Mouse (Mus musculus) lung, postnatal 0 days (tissue): Measurements from ENCODE around the gene Gclc. TPM values are rescaled to one million over a fixed set of nuclear protein-coding genes. Genes with fewer than 3 reads are reported as not detected.

Experiments
- ATAC-seq: fragments of 200-750 bp; cut with Nextera tagmentation; 2 replicates; pipeline ENCODE4 v1.8.0; 2017; ENCODE audit warnings: moderate library complexity
- DNase-seq: peaks from one replicate; pipeline ENCODE4 v3.0.0-alpha.2; 2016; ENCODE audit warnings: low spot score
- H3K27ac ChIP-seq: fragments of 300-500 bp; sonication (generic); 2 replicates; pipeline ENCODE4 v1.5.1; 2014; ENCODE audit warnings: antibody characterized with exemption, mild to moderate bottlenecking, low read length, mixed read lengths
- H3K27me3 ChIP-seq: fragments of 300-500 bp; sonication (generic); replicated peaks from 2 replicates; pipeline ENCODE4 v1.6.1; 2014; ENCODE audit warnings: low read length, mixed read lengths; ENCODE audit not compliant: insufficient read depth
- H3K36me3 ChIP-seq: fragments of 300-500 bp; sonication (generic); 2 replicates; pipeline ENCODE4 v1.6.1; 2014; ENCODE audit warnings: low read length, mixed read lengths; ENCODE audit not compliant: insufficient read depth
- H3K4me1 ChIP-seq: fragments of 300-500 bp; sonication (generic); 2 replicates; pipeline ENCODE4 v1.6.1; 2014; ENCODE audit warnings: antibody characterized with exemption, low read depth, low read length, mixed read lengths; ENCODE audit not compliant: insufficient read depth
- H3K4me2 ChIP-seq: fragments of 300-500 bp; sonication (generic); replicated peaks from 2 replicates; pipeline ENCODE4 v1.6.1; 2014; ENCODE audit warnings: low read depth, mild to moderate bottlenecking, low read length, moderate library complexity, mixed read lengths
- H3K4me3 ChIP-seq: fragments of 300-500 bp; sonication (generic); 2 replicates; pipeline ENCODE4 v1.5.1; 2014; ENCODE audit warnings: low read depth, low read length
- H3K9ac ChIP-seq: fragments of 300-500 bp; sonication (generic); replicated peaks from 2 replicates; pipeline ENCODE4 v1.6.1; 2014; ENCODE audit warnings: low read depth, mild to moderate bottlenecking
- H3K9me3 ChIP-seq: fragments of 300-500 bp; sonication (generic); 2 replicates; pipeline ENCODE4 v1.6.1; 2016; ENCODE audit warnings: low read length, mixed read lengths
- CTCF ChIP-seq: IDR thresholded peaks from 2 replicates; pipeline ENCODE4 v1.5.1; 2016; ENCODE audit warnings: antibody characterized with exemption, mild to moderate bottlenecking
- EP300 ChIP-seq: IDR thresholded peaks from 2 replicates; pipeline ENCODE4 v1.6.1; 2016; ENCODE audit warnings: antibody characterized with exemption, mild to moderate bottlenecking, control low read depth
- WGBS: fragments of 180-500 bp; shearing (Covaris S2); extraction: QIAGEN DNeasy Blood & Tissue Kit; methylation state at CpG from one replicate; pipeline ENCODE4 v1.1.7; 2014; 5-methylcytosine and 5-hydroxymethylcytosine counted together
- polyA plus RNA-seq: library from polyadenylated mRNA; unstranded; fragments of >200 nt; fragmentation: Nextera tagmentation; extraction: Ambion mirVana; gene quantifications from 2 replicates; pipeline ENCODE4 v1.2.1, GENCODE M21; 2015

The Gclc gene
- polyA plus RNA-seq, 1 experiment from 2014 or later: 40.8 TPM

DNA sequence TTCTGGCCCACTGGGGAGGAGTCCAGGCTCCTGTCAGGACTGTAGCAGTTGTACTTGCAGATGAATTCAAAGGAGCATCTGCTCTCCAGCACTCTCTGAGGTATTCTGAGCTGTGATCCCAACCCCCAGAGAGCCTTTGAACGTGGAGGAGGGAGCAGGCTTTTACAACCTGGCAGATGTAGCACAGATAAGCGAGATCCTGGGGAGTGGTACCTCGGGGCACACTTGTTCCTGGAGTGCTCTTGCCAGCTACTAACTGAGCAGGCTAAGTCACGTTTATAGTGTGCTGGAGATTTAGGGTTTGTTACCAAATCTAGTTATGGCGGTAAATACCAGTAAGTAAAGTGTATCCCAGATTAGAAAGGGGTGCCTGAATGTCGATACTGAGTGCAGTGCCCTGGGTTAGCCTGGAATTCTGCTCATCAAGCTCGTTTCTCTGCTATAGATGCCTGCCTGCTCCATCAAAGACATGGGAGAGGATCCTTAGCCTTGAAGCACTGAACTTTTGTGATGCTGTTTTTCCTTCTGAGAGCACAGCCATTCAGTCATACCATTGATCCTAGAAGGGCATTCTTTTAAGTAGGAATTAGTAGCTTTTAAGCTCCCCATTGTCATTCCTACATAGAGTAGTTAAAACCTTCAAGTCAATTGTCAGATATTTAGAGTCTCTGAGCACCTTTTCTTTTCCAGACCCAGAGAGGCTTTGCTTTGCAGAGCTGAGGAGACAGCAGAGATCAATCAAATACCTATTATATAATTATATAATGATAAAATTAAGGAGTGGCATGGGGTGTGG, 22.6 kb downstream of the Gclc start:
- H3K9me3 ChIP-seq: no peaks in the 10 kb centered on the region
- TF ChIP-seq EP300 (no peak), CTCF (no peak)
- no peaks in the 10 kb centered on the region for H3K27me3 ChIP-seq
- H3K4me3 ChIP-seq: no peak overlapping the region
- no peak overlapping the region for H3K27ac ChIP-seq
- H3K4me2 ChIP-seq: no peak overlapping the region
- no peak for DNase-seq
- 57% methylated on average over 7 of the region's 7 CpGs for WGBS
- H3K4me1 ChIP-seq: no peaks in the 10 kb centered on the region; the same call in 1 of the 2 replicates
- 0 out of 2 replicates have a peak, but pooled peaks cover 7% of the 10 kb centered on the region for H3K36me3 ChIP-seq
- no peak overlapping the region for H3K9ac ChIP-seq
- ATAC-seq: no peak

DNA sequence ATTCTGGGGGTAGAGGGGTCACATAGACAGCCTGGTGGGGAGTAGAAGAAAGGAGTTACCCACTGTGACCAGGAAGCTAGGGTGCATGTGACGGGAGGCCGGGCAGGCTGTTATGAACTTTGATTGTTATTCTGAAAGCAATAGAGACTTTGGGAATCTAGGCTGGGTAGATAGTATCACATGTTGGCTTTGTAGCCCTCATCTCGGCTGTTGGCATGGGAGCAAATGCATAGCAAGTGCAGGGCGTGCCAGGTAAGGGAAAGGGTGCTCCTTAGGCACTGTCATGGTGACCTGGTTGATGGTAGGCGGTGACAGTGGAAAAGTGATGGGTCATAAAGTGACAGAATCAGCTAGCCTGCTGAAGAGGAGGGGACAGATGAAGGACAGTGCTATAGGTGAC, 23.3 kb downstream of the Gclc start:
- H3K9me3 ChIP-seq: no peaks in the 10 kb centered on the region
- no peak overlapping the region for H3K9ac ChIP-seq
- WGBS: 86% methylated on average over 5 of the region's 5 CpGs
- no peak for DNase-seq
- H3K4me3 ChIP-seq: no peak overlapping the region
- H3K27ac ChIP-seq: no peak overlapping the region
- no peak for ATAC-seq
- TF ChIP-seq EP300 (no peak), CTCF (no peak)
- no peaks in the 10 kb centered on the region for H3K27me3 ChIP-seq
- no peak overlapping the region for H3K4me2 ChIP-seq
- 0 out of 2 replicates have a peak, but pooled peaks cover 7% of the 10 kb centered on the region for H3K36me3 ChIP-seq
- H3K4me1 ChIP-seq: no peaks in the 10 kb centered on the region; the same call in 1 of the 2 replicates

DNA sequence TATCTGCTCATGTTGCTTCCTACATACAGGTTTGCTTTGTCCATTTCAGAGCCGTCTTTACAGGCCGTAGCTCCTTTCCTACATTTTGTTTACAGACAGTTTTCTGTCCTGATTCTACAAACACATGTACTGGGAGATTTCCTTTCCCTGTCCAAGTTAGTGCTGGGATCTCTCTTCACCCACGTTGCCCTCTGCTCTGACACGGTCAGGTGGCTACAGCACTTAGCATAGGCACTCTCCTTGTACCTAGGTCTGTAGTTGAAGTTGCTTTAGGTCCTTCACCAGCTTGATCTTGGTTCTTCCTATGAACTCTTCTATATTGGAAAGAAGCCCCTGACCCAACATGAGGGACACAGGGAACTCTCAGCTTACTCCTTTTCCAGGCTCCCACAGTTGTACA, 25.4 kb downstream of the Gclc start:
- TF ChIP-seq CTCF: no peak
- DNase-seq (no peak), ATAC-seq (no peak)
- Histone ChIP-seq H3K27ac (no peak overlapping the region), H3K27me3 (no peaks in the 10 kb centered on the region), H3K9ac (no peak overlapping the region), H3K9me3 (no peaks in the 10 kb centered on the region), H3K4me2 (no peak overlapping the region), H3K4me1 (no peaks in the 10 kb centered on the region; the same call in 1 of the 2 replicates), H3K4me3 (no peak overlapping the region), H3K36me3 (peaks cover 7% of the 10 kb centered on the region; the same call in 1 of the 2 replicates)
- WGBS: 75% methylated on average over 4 of the region's 4 CpGs

DNA sequence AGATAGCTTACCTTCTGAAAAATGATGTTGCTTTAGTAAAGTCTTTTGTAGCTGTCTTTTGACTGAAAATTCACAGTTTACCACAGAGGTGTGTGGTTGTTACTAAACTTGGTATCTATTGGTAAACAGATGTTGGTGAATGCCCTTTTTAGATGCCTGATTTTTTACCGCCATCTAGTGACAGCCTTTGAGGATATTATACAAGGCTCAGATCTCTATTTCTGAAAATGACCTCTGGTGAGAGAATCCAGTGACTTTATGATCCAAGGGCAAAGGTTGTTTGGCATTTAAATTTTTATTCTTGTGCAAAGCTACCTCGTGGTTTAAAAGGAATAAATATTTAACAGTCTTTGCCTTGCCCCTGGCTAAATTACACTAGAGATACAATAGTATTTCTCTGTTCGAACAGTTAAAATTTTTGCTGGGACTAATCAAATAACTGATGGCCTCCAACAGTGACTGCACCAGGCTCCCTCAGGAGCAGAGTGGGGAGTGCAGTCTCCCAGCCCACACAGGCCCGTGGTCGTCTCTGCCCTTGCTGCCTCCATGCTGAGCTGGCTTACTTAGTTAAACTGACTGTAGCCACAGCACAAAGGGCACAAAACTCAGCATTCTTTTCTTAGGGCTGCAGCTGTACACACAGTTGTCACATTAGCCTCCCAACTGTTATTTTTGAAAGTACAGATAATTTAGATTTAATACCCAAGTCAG, 27.3 kb downstream of the Gclc start:
- Histone ChIP-seq H3K4me1 (no peaks in the 10 kb centered on the region; the same call in 1 of the 2 replicates), H3K27me3 (no peaks in the 10 kb centered on the region), H3K4me3 (no peak overlapping the region), H3K4me2 (no peak overlapping the region), H3K27ac (peak overlapping the region; percentile 62), H3K9me3 (no peaks in the 10 kb centered on the region), H3K36me3 (peaks cover 25% of the 10 kb centered on the region), H3K9ac (no peak overlapping the region)
- WGBS: 37% methylated on average over 5 of the region's 5 CpGs
- DNase-seq: no peak
- ATAC-seq: no peak
- no peak for TF ChIP-seq EP300
- peak; percentile 69 for TF ChIP-seq CTCF

DNA sequence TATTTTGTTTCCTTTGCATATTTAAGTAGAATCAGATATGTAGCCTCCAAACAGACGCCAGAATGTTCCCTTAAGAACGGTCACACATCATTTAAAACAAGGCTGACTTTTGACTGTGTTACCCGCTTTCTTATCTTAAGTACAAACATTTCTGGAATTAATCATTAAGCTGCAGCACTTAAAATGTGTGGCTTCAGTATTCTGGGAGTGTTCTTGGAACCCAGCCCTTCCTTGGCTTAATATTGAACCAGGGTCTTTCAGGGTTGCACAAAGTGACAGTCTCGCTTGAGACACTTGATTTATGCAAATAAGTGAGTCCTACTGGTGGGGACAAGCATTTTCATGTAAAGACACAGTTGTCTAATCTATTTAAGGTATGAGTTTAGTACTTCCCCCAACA, 27.9 kb downstream of the Gclc start:
- H3K9ac ChIP-seq: no peak overlapping the region
- H3K9me3 ChIP-seq: no peaks in the 10 kb centered on the region
- DNase-seq (peak; percentile 78), ATAC-seq (peak; percentile 75)
- WGBS: 35% methylated on average over 4 of the region's 4 CpGs
- H3K4me1 ChIP-seq: no peaks in the 10 kb centered on the region; the same call in 1 of the 2 replicates
- no peak overlapping the region for H3K4me3 ChIP-seq
- no peaks in the 10 kb centered on the region for H3K27me3 ChIP-seq
- H3K27ac ChIP-seq: 0 out of 2 replicates have a peak overlapping the region, but pooled peaks have one; percentile 62
- TF ChIP-seq EP300: peak; percentile 37; the same call in 1 of the 2 replicates
- no peak; the same call in 1 of the 2 replicates for TF ChIP-seq CTCF
- peaks cover 30% of the 10 kb centered on the region for H3K36me3 ChIP-seq
- H3K4me2 ChIP-seq: no peak overlapping the region

DNA sequence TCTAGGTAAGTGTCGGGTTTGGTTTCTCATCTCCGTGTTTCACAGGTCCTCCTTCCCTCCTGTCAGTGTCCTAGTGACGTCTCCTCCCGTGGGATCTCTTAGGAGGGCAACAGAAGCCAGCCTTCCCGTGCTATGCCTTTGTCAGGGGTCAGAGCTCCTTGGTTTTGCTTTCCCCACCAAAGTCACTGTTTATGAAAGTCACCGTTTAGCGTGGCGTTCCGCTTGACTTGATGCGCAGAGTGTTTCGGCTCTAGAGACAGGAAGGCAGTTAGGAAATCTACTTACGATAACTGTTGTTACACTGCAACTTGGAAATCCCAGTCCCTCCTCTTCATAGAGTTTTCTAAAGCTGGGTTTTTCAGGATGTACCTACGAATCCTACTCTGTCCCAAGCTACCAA, 28.7 kb downstream of the Gclc start:
- DNase-seq: no peak
- H3K36me3 ChIP-seq: peaks cover 30% of the 10 kb centered on the region
- no peaks in the 10 kb centered on the region for H3K9me3 ChIP-seq
- H3K27me3 ChIP-seq: no peaks in the 10 kb centered on the region
- H3K27ac ChIP-seq: no peak overlapping the region
- no peak overlapping the region for H3K4me2 ChIP-seq
- H3K4me3 ChIP-seq: no peak overlapping the region
- no peak for ATAC-seq
- H3K9ac ChIP-seq: no peak overlapping the region
- no peak for TF ChIP-seq CTCF
- 72% methylated on average over 13 of the region's 13 CpGs for WGBS
- no peaks in the 10 kb centered on the region; the same call in 1 of the 2 replicates for H3K4me1 ChIP-seq
